Mouse (Mus musculus) forebrain, postnatal 0 days (tissue): ENCODE data around the gene Mrpl43. TPM values are rescaled to one million over a fixed set of nuclear protein-coding genes. Genes with fewer than 3 reads are reported as not detected.

Source experiments
- ATAC-seq: fragments of 200-750 bp; cut with Nextera tagmentation; 2 replicates; pipeline ENCODE4 v1.8.0; 2017; ENCODE audit warnings: mild to moderate bottlenecking, moderate library complexity
- DNase-seq: peaks from one replicate; pipeline ENCODE4 v3.0.0-alpha.2; 2015
- H3K27ac ChIP-seq: fragments of 300-500 bp; sonication (generic); 2 replicates; pipeline ENCODE4 v1.5.1; 2014; ENCODE audit warnings: low read depth, mild to moderate bottlenecking, antibody characterized with exemption, low read length, moderate library complexity, mixed read lengths
- H3K27me3 ChIP-seq: fragments of 300-500 bp; sonication (generic); 2 replicates; pipeline ENCODE4 v1.6.1; 2014; ENCODE audit warnings: mild to moderate bottlenecking, low read length, mixed read lengths; ENCODE audit not compliant: insufficient read depth
- H3K36me3 ChIP-seq: fragments of 300-500 bp; sonication (generic); 2 replicates; pipeline ENCODE4 v1.6.1; 2014; ENCODE audit warnings: mild to moderate bottlenecking, moderate library complexity; ENCODE audit not compliant: insufficient read depth
- H3K4me1 ChIP-seq: fragments of 300-500 bp; sonication (generic); 2 replicates; pipeline ENCODE4 v1.6.1; 2014; ENCODE audit warnings: antibody characterized with exemption; ENCODE audit not compliant: insufficient read depth
- H3K4me2 ChIP-seq: fragments of 300-500 bp; sonication (generic); 2 replicates; pipeline ENCODE4 v1.6.1; 2014; ENCODE audit warnings: low read depth, mild to moderate bottlenecking, moderate library complexity
- H3K4me3 ChIP-seq: fragments of 300-500 bp; sonication (generic); 2 replicates; pipeline ENCODE4 v1.5.1; 2014; ENCODE audit warnings: low read depth, low read length, mixed read lengths
- H3K9ac ChIP-seq: fragments of 300-500 bp; sonication (generic); 2 replicates; pipeline ENCODE4 v1.6.1; 2014; ENCODE audit warnings: mild to moderate bottlenecking
- H3K9me3 ChIP-seq: fragments of 300-500 bp; sonication (generic); 2 replicates; pipeline ENCODE4 v1.6.1; 2016; ENCODE audit warnings: low read length
- CTCF ChIP-seq: sonication (generic); IDR thresholded peaks from 2 replicates; pipeline ENCODE4 v1.5.1; 2016; ENCODE audit warnings: antibody characterized with exemption, control low read depth, low read depth
- WGBS: fragments of 180-500 bp; shearing (Covaris S2); extraction: QIAGEN DNeasy Blood & Tissue Kit; methylation state at CpG from one replicate; pipeline ENCODE4 v1.1.7; 2014; 5-methylcytosine and 5-hydroxymethylcytosine counted together
- polyA plus RNA-seq: library from polyadenylated mRNA; unstranded; fragments of >200 nt; fragmentation: Nextera tagmentation; extraction: Ambion mirVana; gene quantifications from 2 replicates; pipeline ENCODE4 v1.2.1, GENCODE M21; 2015
- total RNA-seq: library from RNA; depleted of rRNA; stranded (reverse); fragments of >200 nt; gene quantifications from 2 replicates; pipeline ENCODE4 v1.2.3, GENCODE M21; 2014

The Mrpl43 gene
- total and polyA plus RNA-seq, 2 experiments from 2014 or later: 62.2 to 99.2 TPM

DNA sequence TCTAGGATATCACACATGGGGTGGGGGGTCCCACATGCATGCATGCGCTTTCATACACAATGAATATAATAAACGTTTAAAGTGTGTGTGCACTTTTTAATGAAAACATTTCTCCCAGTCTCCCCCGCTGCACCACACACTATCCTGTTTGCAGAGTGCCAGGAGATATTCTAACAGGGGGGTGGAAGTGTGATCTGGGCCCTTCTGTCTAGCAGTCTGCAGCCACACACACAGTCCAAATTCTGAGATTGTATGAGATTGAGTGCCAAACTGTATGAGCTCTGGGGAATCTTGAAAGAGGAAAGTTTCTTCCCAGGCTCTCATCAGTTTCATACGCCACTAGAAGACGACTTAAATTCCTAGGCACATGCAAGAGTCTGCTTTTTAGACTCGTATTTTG lies 18.4 kb downstream of the Mrpl43 start:
- Histone ChIP-seq H3K9ac (no peak overlapping the region), H3K36me3 (peaks cover 7% of the 10 kb centered on the region), H3K27me3 (no peaks in the 10 kb centered on the region), H3K9me3 (no peaks in the 10 kb centered on the region), H3K4me3 (no peak overlapping the region), H3K27ac (0 out of 2 replicates have a peak overlapping the region, but pooled peaks have one; percentile 64), H3K4me1 (peaks cover 19% of the 10 kb centered on the region), H3K4me2 (peak overlapping the region; percentile 85; the same call in 1 of the 2 replicates)
- TF ChIP-seq CTCF: no peak
- ATAC-seq (peak; percentile 68), DNase-seq (peak; percentile 70)
- WGBS: 39% methylated on average over 6 of the region's 6 CpGs

GRCm38 (mm10) chr19:44987004-44987403 lies 19.2 kb downstream of the Mrpl43 start:
- H3K27ac ChIP-seq: no peak overlapping the region
- TF ChIP-seq CTCF: no peak
- ATAC-seq: no peak
- H3K9me3 ChIP-seq: no peaks in the 10 kb centered on the region
- no peaks in the 10 kb centered on the region for H3K36me3 ChIP-seq
- no peak overlapping the region for H3K4me2 ChIP-seq
- no peaks in the 10 kb centered on the region for H3K27me3 ChIP-seq
- DNase-seq: no peak
- peaks cover 19% of the 10 kb centered on the region for H3K4me1 ChIP-seq
- H3K9ac ChIP-seq: no peak overlapping the region
- H3K4me3 ChIP-seq: no peak overlapping the region
- 68% methylated on average over 6 of the region's 6 CpGs for WGBS

- Histone ChIP-seq H3K9ac (no peak overlapping the region), H3K9me3 (no peaks in the 10 kb centered on the region), H3K27me3 (no peaks in the 10 kb centered on the region), H3K36me3 (peaks cover 11% of the 10 kb centered on the region), H3K27ac (no peak overlapping the region), H3K4me1 (peaks cover 13% of the 10 kb centered on the region), H3K4me2 (no peak overlapping the region), H3K4me3 (no peak overlapping the region)
- no peak for DNase-seq
- ATAC-seq: no peak
- no peak for TF ChIP-seq CTCF
- 63% methylated on average over 5 of the region's 5 CpGs for WGBS
Measured at GRCm38 (mm10) chr19:44985159-44985988, 20.9 kb downstream of the Mrpl43 start.

DNA sequence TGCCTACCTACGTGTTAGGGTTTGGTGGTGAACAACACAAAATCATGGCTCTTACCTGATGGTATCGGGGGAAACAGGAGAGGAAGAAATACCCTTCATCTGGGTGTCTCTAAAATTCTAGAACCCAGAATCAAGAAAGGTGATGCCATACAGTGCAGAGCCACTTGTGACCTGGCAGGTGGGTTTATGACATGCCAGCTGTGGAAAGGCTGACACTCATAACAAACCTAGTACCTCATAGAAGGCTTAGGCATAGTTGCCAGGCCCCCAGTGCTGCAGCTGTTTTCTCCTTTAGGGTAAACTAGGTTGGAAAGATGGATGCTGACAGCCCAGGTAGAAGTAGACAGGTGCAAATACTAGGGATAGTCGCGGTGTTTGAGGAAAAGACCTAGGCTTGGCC lies 21.8 kb downstream of the Mrpl43 start:
- DNase-seq (no peak), ATAC-seq (no peak)
- no peak overlapping the region for H3K4me2 ChIP-seq
- no peak overlapping the region for H3K27ac ChIP-seq
- H3K36me3 ChIP-seq: peaks cover 14% of the 10 kb centered on the region
- no peak overlapping the region for H3K4me3 ChIP-seq
- no peak for TF ChIP-seq CTCF
- peaks cover 6% of the 10 kb centered on the region; the same call in 1 of the 2 replicates for H3K4me1 ChIP-seq
- no peaks in the 10 kb centered on the region for H3K9me3 ChIP-seq
- 97% methylated on average over 4 of the region's 4 CpGs for WGBS
- H3K27me3 ChIP-seq: no peaks in the 10 kb centered on the region
- H3K9ac ChIP-seq: no peak overlapping the region

GRCm38 (mm10) chr19:44983366-44983765 lies 22.9 kb downstream of the Mrpl43 start:
- Histone ChIP-seq H3K27me3 (no peaks in the 10 kb centered on the region), H3K9ac (no peak overlapping the region), H3K4me3 (no peak overlapping the region), H3K4me2 (no peak overlapping the region), H3K4me1 (peaks cover 3% of the 10 kb centered on the region; the same call in 1 of the 2 replicates), H3K27ac (no peak overlapping the region), H3K9me3 (no peaks in the 10 kb centered on the region), H3K36me3 (peaks cover 19% of the 10 kb centered on the region)
- TF ChIP-seq CTCF: no peak
- 89% methylated on average over 6 of the region's 6 CpGs for WGBS
- ATAC-seq (no peak), DNase-seq (no peak)

GRCm38 (mm10) chr19:44982477-44983115 lies 23.6 kb downstream of the Mrpl43 start:
- Histone ChIP-seq H3K36me3 (peaks cover 27% of the 10 kb centered on the region), H3K27me3 (no peaks in the 10 kb centered on the region), H3K27ac (no peak overlapping the region), H3K4me2 (no peak overlapping the region), H3K4me3 (no peak overlapping the region), H3K9me3 (no peaks in the 10 kb centered on the region), H3K9ac (no peak overlapping the region), H3K4me1 (no peaks in the 10 kb centered on the region)
- WGBS: 76% methylated on average over 7 of the region's 7 CpGs
- no peak for ATAC-seq
- DNase-seq: no peak
- no peak for TF ChIP-seq CTCF

DNA sequence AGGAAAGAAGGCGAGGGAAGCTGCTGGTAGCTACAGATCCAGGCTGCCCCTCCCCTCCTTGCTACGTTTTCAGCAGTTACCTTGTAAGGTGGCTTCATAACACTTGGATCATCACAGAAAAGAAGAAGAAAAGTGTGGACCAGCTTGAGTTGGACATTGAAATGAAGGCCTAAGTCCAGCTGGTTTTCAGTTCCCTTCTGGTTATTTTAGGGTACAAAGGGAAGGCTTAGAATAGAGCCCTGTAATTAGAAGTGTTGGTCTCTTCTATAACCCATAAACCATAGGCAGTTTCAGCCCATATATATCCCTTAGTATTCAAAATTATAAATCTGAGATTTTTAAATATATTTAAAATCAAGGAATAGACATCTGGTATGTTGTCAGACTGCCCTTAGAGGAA lies 25.5 kb downstream of the Mrpl43 start:
- Histone ChIP-seq H3K4me3 (no peak overlapping the region), H3K27ac (no peak overlapping the region), H3K9ac (no peak overlapping the region), H3K4me1 (no peaks in the 10 kb centered on the region), H3K27me3 (no peaks in the 10 kb centered on the region), H3K4me2 (no peak overlapping the region), H3K36me3 (peaks cover 43% of the 10 kb centered on the region), H3K9me3 (no peaks in the 10 kb centered on the region)
- DNase-seq (no peak), ATAC-seq (no peak)
- TF ChIP-seq CTCF: no peak
- 78% methylated on average over 2 of the region's 2 CpGs for WGBS
